In genomic region chr11:89065297-89065696, GRCm38 (mm10) we compare ENCODE assay signal across 10 mouse cellular contexts. TPM values are rescaled to one million over a fixed set of nuclear protein-coding genes. Genes with fewer than 3 reads are reported as not detected.
DNase-seq lines count a peak whose midpoint lies in the region; ATAC-seq and TF ChIP-seq lines count a peak whose summit lies in the region.
"Had no signal": no experiment of that assay in that cellular context is flagged by ENCODE, and none has a peak within 500 bp of the region (broad histone marks: within the 10 kb centered on the region; RNA-seq: fewer than 3 reads in every experiment).

No protein-coding gene starts in this region.

- no peak overlapping the region for H3K27ac ChIP-seq in kidney, embryonic 16.5 days (ENCODE audit: low read length)
- no peak overlapping the region for H3K27ac ChIP-seq in ES-Bruce4 (ENCODE audit: insufficient read depth, low read length)
- no peak overlapping the region for H3K27ac ChIP-seq in hindbrain, embryonic 12.5 days
- H3K27ac ChIP-seq: neural tube, embryonic 12.5 days had no signal

- H3K4me2 ChIP-seq in kidney, embryonic 16.5 days (replicated peaks; ENCODE audit: low read depth, low read length), result no peak overlapping the region
- H3K4me2 ChIP-seq in hindbrain, embryonic 12.5 days (replicated peaks), result no peak overlapping the region
- H3K4me2 ChIP-seq: neural tube, embryonic 12.5 days had no signal

- H3K4me1 ChIP-seq in kidney, embryonic 16.5 days (ENCODE audit: insufficient read depth, low read length), result no peaks in the 10 kb centered on the region
- H3K4me1 ChIP-seq in ES-Bruce4 (ENCODE audit: control insufficient read depth, insufficient read depth, low read length), result peaks cover 8% of the 10 kb centered on the region
- no peaks in the 10 kb centered on the region for H3K4me1 ChIP-seq in hindbrain, embryonic 12.5 days
- H3K4me1 ChIP-seq: neural tube, embryonic 12.5 days had no signal

- ATAC-seq in kidney, embryonic 16.5 days (ENCODE audit: low FRiP score, low TSS enrichment), result no peak
- ATAC-seq in megakaryocyte progenitor cell, adult 5-6 weeks (replicated peaks; ENCODE audit: poor library complexity), result 0 out of 2 replicates have a peak, but pooled peaks have one; percentile 16
- ATAC-seq in hindbrain, embryonic 12.5 days (ENCODE audit: low FRiP score), result no peak
- ATAC-seq: forebrain, embryonic 16.5 days had no signal

- H3K4me3 ChIP-seq in kidney, embryonic 16.5 days (ENCODE audit: low read length), result no peak overlapping the region
- H3K4me3 ChIP-seq in ES-Bruce4 (ENCODE audit: low read depth, low read length), result no peak overlapping the region
- H3K4me3 ChIP-seq in hindbrain, embryonic 12.5 days, result no peak overlapping the region
- H3K4me3 ChIP-seq: neural tube, embryonic 12.5 days had no signal

- no peaks in the 10 kb centered on the region for H3K27me3 ChIP-seq in kidney, embryonic 16.5 days (ENCODE audit: insufficient read depth, low read length)
- no peaks in the 10 kb centered on the region for H3K27me3 ChIP-seq in ES-Bruce4 (ENCODE audit: control insufficient read depth, insufficient read depth, low read length, poor library complexity, severe bottlenecking)
- H3K27me3 ChIP-seq in hindbrain, embryonic 12.5 days, result no peaks in the 10 kb centered on the region
- H3K27me3 ChIP-seq: neural tube, embryonic 12.5 days had no signal

- 0 out of 2 replicates have a peak, but pooled peaks cover 4% of the 10 kb centered on the region for H3K9me3 ChIP-seq in kidney, embryonic 16.5 days (ENCODE audit: low read length)
- H3K9me3 ChIP-seq in ES-Bruce4 (replicated peaks; ENCODE audit: control insufficient read depth, insufficient read depth, low read length, poor library complexity, severe bottlenecking), result no peaks in the 10 kb centered on the region
- H3K9me3 ChIP-seq in hindbrain, embryonic 12.5 days (replicated peaks), result 0 out of 2 replicates have a peak, but pooled peaks cover 5% of the 10 kb centered on the region
- H3K9me3 ChIP-seq: neural tube, embryonic 12.5 days had no signal

- TF ChIP-seq POLR2A in ES-Bruce4 (IDR thresholded peaks at IDR 0.05; ENCODE audit: insufficient read depth, low read length), result no peak

- TF ChIP-seq EP300 in ES-Bruce4 (IDR thresholded peaks at IDR 0.05; ENCODE audit: insufficient read depth, low read depth, low read length), result no peak

- no peak overlapping the region for H3K9ac ChIP-seq in kidney, embryonic 16.5 days (replicated peaks; ENCODE audit: low read length)
- no peak overlapping the region for H3K9ac ChIP-seq in ES-Bruce4 (ENCODE audit: low read depth, poor library complexity, severe bottlenecking)
- H3K9ac ChIP-seq in hindbrain, embryonic 12.5 days, result no peak overlapping the region
- H3K9ac ChIP-seq: neural tube, embryonic 12.5 days had no signal

- peak; percentile 18 to 29 for DNase-seq in kidney, postnatal 25 days
- peak; percentile 38 for DNase-seq in A20 (ENCODE audit: low read depth, low spot score)
- no peak for DNase-seq in embryo, embryonic 11 days

- TF ChIP-seq CTCF in ES-Bruce4 (IDR thresholded peaks at IDR 0.05; ENCODE audit: low read depth, low read length), result peak; percentile 44

- no peaks in the 10 kb centered on the region for H3K36me3 ChIP-seq in kidney, embryonic 16.5 days (ENCODE audit: insufficient read depth, low read length)
- no peaks in the 10 kb centered on the region for H3K36me3 ChIP-seq in ES-Bruce4 (ENCODE audit: control insufficient read depth, insufficient read depth, low read length, poor library complexity, severe bottlenecking)
- H3K36me3 ChIP-seq in hindbrain, embryonic 12.5 days, result no peaks in the 10 kb centered on the region
- H3K36me3 ChIP-seq: neural tube, embryonic 12.5 days had no signal

- 98% methylated on average over 3 of the region's 3 CpGs for WGBS in kidney, embryonic 16.5 days
- WGBS in hindbrain, embryonic 12.5 days, result 98% methylated on average over 3 of the region's 3 CpGs

RNA-seq across cellular contexts. Expression of gene Dgke, which starts 1.4 kb away (rescaled TPM):
- polyA plus RNA-seq in kidney, embryonic 16.5 days (2015; fragmentation: Nextera tagmentation; extraction: Ambion mirVana), result 4.0 and 4.3 TPM in 2 replicates
- polyA plus RNA-seq in ES-Bruce4 (2011; ENCODE audit: insufficient read depth, insufficient read length, low read depth, missing spikeins), result 11.3 and 12.8 TPM in 2 replicates
- 2.6 and 3.6 TPM in 2 replicates for total RNA-seq in megakaryocyte progenitor cell, adult 5-6 weeks (2015)
- 4.6 and 6.2 TPM in 2 replicates for total RNA-seq in megakaryocyte progenitor cell, adult 5-6 weeks (2017)
- polyA plus RNA-seq in hindbrain, embryonic 12.5 days (2016; fragmentation: Nextera tagmentation; extraction: Ambion mirVana), result 10.6 and 11.9 TPM in 2 replicates

RNA-seq across cellular contexts. Expression of gene Gm525, which starts 8.3 kb away (rescaled TPM):
- 0.41 and 0.69 TPM in 2 replicates for polyA plus RNA-seq in kidney, embryonic 16.5 days (2015; fragmentation: Nextera tagmentation; extraction: Ambion mirVana)
- polyA plus RNA-seq in ES-Bruce4 (2011; ENCODE audit: insufficient read depth, insufficient read length, low read depth, missing spikeins), result not detected in 2 replicates
- total RNA-seq in megakaryocyte progenitor cell, adult 5-6 weeks (2015), result not detected in 2 replicates
- total RNA-seq in megakaryocyte progenitor cell, adult 5-6 weeks (2017), result not detected in 2 replicates
- polyA plus RNA-seq in hindbrain, embryonic 12.5 days (2016; fragmentation: Nextera tagmentation; extraction: Ambion mirVana), result 0.58 TPM in 1 of 2 replicates, not detected in the other
- total RNA-seq: adrenal gland, adult 18-20 months had no signal
- polyA plus RNA-seq: forebrain, embryonic 16.5 days; neural tube, embryonic 12.5 days had no signal
